Mouse (Mus musculus) ES-E14 (cell line): ENCODE measurements around the gene Tmpo. TPM values are rescaled to one million over a fixed set of nuclear protein-coding genes. Genes with fewer than 3 reads are reported as not detected.

ENCODE experiments used
- DNase-seq: peaks from one replicate; pipeline ENCODE4 v3.0.0-alpha.2; 2013; ENCODE audit warnings: low read depth, low spot score
- H3K27ac ChIP-seq: 2 replicates; pipeline ENCODE4 v1.5.1; 2012; ENCODE audit warnings: low read depth, mild to moderate bottlenecking, low read length, moderate library complexity, mixed read lengths; ENCODE audit not compliant: poor library complexity, insufficient read depth, severe bottlenecking
- H3K36me3 ChIP-seq: 2 replicates; pipeline ENCODE4 v1.6.1; 2012; ENCODE audit warnings: mild to moderate bottlenecking, low read length, moderate library complexity, mixed read lengths; ENCODE audit not compliant: control insufficient read depth, poor library complexity, insufficient read depth, severe bottlenecking
- H3K4me1 ChIP-seq, 2 experiments: fragments of 150-350 bp in 1 of 2; sonication (generic) in 1 of 2; 2 replicates each; pipeline ENCODE4 v1.6.1; 2012; ENCODE audit warnings: low read length in 2 of 2, mild to moderate bottlenecking in 1 of 2, mixed read lengths in 1 of 2; ENCODE audit not compliant: control insufficient read depth in 2 of 2, insufficient read depth in 2 of 2, poor library complexity in 1 of 2
- H3K4me3 ChIP-seq, 2 experiments: fragments of 150-350 bp in 1 of 2; sonication (generic) in 1 of 2; 2 replicates each; pipeline ENCODE4 v1.5.1; 2012; ENCODE audit warnings: low read length in 2 of 2, low read depth in 1 of 2, mild to moderate bottlenecking in 1 of 2, mixed read lengths in 1 of 2; ENCODE audit not compliant: insufficient read depth in 1 of 2, poor library complexity in 1 of 2, severe bottlenecking in 1 of 2
- H3K9ac ChIP-seq: 2 replicates; pipeline ENCODE4 v1.6.1; 2012; ENCODE audit warnings: low read depth, mild to moderate bottlenecking, low read length, mixed read lengths; ENCODE audit not compliant: poor library complexity, insufficient read depth, severe bottlenecking
- H3K9me3 ChIP-seq: fragments of 150-350 bp; sonication (generic); 2 replicates; pipeline ENCODE4 v1.6.1; 2012; ENCODE audit warnings: low read depth, mild to moderate bottlenecking, low read length; ENCODE audit not compliant: control insufficient read depth, insufficient read depth
- CHD2 ChIP-seq: IDR thresholded peaks from 2 replicates; pipeline ENCODE4 v1.6.1; 2014; ENCODE audit warnings: mild to moderate bottlenecking, low read depth, low read length, inconsistent platforms
- HCFC1 ChIP-seq: IDR thresholded peaks from 2 replicates; pipeline ENCODE4 v1.6.1; 2012; ENCODE audit warnings: low read length, inconsistent platforms, borderline replicate concordance; ENCODE audit not compliant: insufficient read depth
- MAFK ChIP-seq: IDR thresholded peaks from 2 replicates; pipeline ENCODE4 v1.6.1; 2014; ENCODE audit warnings: mild to moderate bottlenecking, low read depth, low read length, inconsistent platforms; ENCODE audit not compliant: insufficient read depth
- ZC3H11A ChIP-seq: IDR thresholded peaks from 2 replicates; pipeline ENCODE4 v1.6.1; 2012; ENCODE audit warnings: low read depth, mild to moderate bottlenecking, inconsistent platforms, low read length, borderline replicate concordance
- ZNF384 ChIP-seq: IDR thresholded peaks from 2 replicates; pipeline ENCODE4 v1.6.1; 2012; ENCODE audit warnings: low read depth, low read length, inconsistent platforms
- in situ Hi-C, 2 experiments: fragments of 600-800 bp; cut with MboI; formaldehyde crosslinking; loops; one replicate each; pipeline ENCODE4 v1.15.1; 2025; ENCODE audit warnings: low sequenced_read_pairs in 2 of 2, inconsistent platforms in 1 of 2; ENCODE audit not compliant: unreplicated experiment in 2 of 2
- total RNA-seq: library from RNA; depleted of rRNA; stranded (reverse); fragments of 300-350 nt; gene quantifications from 2 replicates; pipeline ENCODE4 v1.2.3, GENCODE M21; 2012; rRNA removed

Tmpo gene
- 176 and 189 TPM in 2 replicates for total RNA-seq

DNA sequence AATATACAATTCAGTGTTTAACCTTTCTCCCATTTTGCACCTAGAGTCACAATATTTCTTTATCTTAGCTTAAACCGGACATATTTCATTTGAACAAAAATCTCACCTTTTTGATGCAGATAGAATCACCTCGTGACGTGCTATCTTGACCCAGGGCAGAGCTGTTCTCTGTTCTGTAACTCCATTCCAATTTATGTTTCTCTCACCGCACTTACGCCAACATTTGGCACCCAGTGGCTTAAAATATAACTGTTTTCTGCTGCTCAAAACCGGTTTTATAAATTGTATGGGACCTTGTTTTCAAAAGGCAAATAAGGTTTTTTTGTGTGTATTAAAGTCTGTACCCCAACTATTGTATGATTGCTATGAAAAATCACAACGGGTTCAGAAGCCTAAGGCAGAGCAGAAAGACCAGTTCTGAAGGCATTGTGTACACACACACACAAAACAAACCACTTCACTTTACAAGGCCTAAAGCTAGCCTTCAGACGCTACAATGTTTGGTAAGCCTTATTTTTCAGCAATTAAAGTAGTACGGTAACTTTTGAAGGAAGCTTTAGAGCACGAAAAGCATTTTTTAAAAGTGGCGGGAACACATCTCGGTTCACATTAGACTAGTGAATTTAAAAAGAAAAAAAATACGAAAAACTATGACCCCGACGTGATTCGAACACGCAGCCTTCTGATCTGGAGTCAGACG is at the start of gene Tmpo:
Gene Tmpo, minus strand, starts transcription at position 555 of the 700 bp plus-strand sequence.
- Histone ChIP-seq H3K9me3 (no peaks in the 10 kb centered on the region), H3K9ac (peak within 1 kb of the TSS; percentile 97), H3K27ac (peak within 1 kb of the TSS; percentile 99), H3K36me3 (no peaks in the 10 kb centered on the region), H3K4me3 (peak within 1 kb of the TSS; percentile 63 to 91), H3K4me1 (peaks cover 0 to 13% of the 10 kb centered on the region in 2 experiments; a peak in 2 of 4 replicates)
- DNase-seq = no peak
- in situ Hi-C loops = no loop called here
- TF ChIP-seq CHD2 (no peak), ZC3H11A (no peak), ZNF384 (peak; percentile 69; the same call in 1 of the 2 replicates), HCFC1 (no peak), MAFK (no peak)

DNA sequence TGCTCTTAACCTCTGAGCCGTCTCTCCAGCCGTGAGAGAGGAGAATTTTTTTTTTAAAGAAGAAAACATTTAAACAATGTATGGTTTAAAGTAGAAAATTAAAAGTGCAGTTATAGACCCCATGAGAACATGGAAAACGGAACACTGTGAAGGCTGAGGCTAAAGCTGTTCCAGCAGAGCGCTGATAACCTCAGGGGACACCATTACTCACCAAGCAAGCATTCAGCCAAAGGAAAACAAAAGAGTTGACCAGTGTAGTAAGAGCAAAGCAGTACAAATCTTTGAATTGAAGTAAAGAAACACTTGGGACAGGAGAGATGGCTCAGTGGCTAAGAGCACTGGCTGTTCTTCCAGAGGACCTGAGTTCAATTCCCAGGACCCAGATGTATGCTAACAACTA is 49.3 kb upstream of the Tmpo start:
- H3K36me3 ChIP-seq = no peaks in the 10 kb centered on the region
- no peak overlapping the region for H3K27ac ChIP-seq
- H3K4me3 ChIP-seq = no peak overlapping the region
- no peaks in the 10 kb centered on the region for H3K9me3 ChIP-seq
- in situ Hi-C loops = loop anchor here in 1 of 2 experiments (25.0 kb wide), 1 partner anchor 493 kb away; no protein-coding TSS in a partner anchor
- H3K9ac ChIP-seq = no peak overlapping the region
- H3K4me1 ChIP-seq = no peaks in the 10 kb centered on the region
- no peak for DNase-seq
- TF ChIP-seq ZNF384 (no peak), CHD2 (no peak), MAFK (no peak), ZC3H11A (no peak), HCFC1 (no peak)

DNA sequence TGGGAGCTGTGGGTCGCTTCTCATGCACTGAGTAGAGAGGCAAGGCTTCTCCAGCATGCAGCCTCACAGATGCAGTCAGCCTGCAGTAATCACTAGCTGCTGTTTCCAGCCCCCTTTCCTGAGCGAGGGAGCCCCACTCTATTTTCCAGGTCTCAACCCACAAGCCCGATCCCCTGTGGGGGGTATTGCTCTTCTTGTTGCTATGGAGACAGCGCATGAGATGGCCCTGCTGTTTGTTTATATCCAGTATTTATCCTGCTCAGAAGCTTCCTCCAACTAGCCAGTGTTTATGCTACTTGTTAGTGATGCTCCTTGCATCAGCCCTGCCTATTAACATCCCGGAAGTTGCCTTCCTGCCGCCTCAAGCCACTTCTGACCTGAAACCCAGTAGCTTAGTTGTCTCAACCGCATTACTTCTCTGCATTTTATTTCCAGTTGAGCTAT is 48.4 kb upstream of the Tmpo start:
- H3K9ac ChIP-seq = no peak overlapping the region
- no peaks in the 10 kb centered on the region for H3K4me1 ChIP-seq
- no peak overlapping the region for H3K27ac ChIP-seq
- DNase-seq = no peak
- no peaks in the 10 kb centered on the region for H3K36me3 ChIP-seq
- in situ Hi-C loops = loop anchor here in 1 of 2 experiments (25.0 kb wide), 1 partner anchor 492 kb away; no protein-coding TSS in a partner anchor
- TF ChIP-seq ZNF384 (no peak), HCFC1 (no peak), MAFK (no peak), ZC3H11A (no peak), CHD2 (no peak)
- H3K4me3 ChIP-seq = no peak overlapping the region
- H3K9me3 ChIP-seq = no peaks in the 10 kb centered on the region

DNA sequence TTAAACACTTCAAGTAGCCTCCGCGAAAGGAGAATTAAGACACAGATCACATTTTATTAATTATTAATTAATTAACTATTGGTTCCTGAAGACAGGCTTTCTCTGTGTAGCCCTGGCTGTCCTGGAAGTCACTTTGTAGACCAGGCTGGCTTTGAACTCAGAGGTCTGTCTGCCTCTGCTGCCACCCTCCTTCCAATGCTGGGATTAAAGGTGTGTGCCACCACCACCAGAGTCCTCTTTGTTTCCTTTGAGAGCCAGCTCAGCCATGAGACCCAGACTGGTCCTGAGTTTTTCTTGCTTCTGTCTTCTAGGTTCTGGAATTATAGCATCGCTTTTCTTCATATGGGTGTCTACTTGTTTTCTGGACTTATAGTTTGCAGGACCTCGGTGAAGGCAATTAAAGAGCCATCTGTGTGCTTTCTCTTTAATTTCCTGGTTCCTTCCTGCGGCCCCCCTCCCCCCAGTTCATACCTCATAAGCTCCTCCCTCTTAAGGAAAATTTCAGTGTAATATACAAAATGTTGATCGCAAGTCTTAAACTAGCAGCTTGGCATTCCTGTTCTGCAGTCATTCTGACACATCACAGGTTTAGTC is 47.9 kb upstream of the Tmpo start:
- TF ChIP-seq ZNF384 (no peak), HCFC1 (no peak), CHD2 (no peak), MAFK (no peak), ZC3H11A (no peak)
- H3K27ac ChIP-seq = no peak overlapping the region
- in situ Hi-C loops = loop anchor here in 1 of 2 experiments (25.0 kb wide), 1 partner anchor 492 kb away; no protein-coding TSS in a partner anchor
- no peaks in the 10 kb centered on the region for H3K36me3 ChIP-seq
- no peak overlapping the region for H3K4me3 ChIP-seq
- no peaks in the 10 kb centered on the region for H3K4me1 ChIP-seq
- no peak for DNase-seq
- no peak overlapping the region for H3K9ac ChIP-seq
- H3K9me3 ChIP-seq = no peaks in the 10 kb centered on the region
